Comparison of ENCODE assay signal across 24 mouse cellular contexts in genomic region chr19:47650366-47651159, GRCm38 (mm10). TPM values are rescaled to one million over a fixed set of nuclear protein-coding genes. Genes with fewer than 3 reads are reported as not detected.
DNase-seq lines count a peak whose midpoint lies in the region; ATAC-seq and TF ChIP-seq lines count a peak whose summit lies in the region.
"Had no signal": no experiment of that assay in that cellular context is flagged by ENCODE, and none has a peak within 500 bp of the region (broad histone marks: within the 10 kb centered on the region; RNA-seq: fewer than 3 reads in every experiment).

No protein-coding gene starts in this region.

- H3K79me2 ChIP-seq in CH12.LX (replicated peaks; ENCODE audit: control insufficient read depth, extremely low read depth, insufficient read depth, poor library complexity, severe bottlenecking) = no peaks in the 10 kb centered on the region

- H3K9ac ChIP-seq in liver, embryonic 11.5 days (ENCODE audit: low read depth, low read length) = no peak overlapping the region
- no peak overlapping the region for H3K9ac ChIP-seq in liver, embryonic 12.5 days
- no peak overlapping the region for H3K9ac ChIP-seq in CH12.LX (ENCODE audit: insufficient read depth, low read depth)
- no peak overlapping the region for H3K9ac ChIP-seq in kidney, embryonic 14.5 days (ENCODE audit: low read depth, low read length)
- H3K9ac ChIP-seq: embryonic facial prominence, embryonic 13.5 days; heart, embryonic 12.5 days; hindbrain, embryonic 12.5 days; limb, embryonic 12.5 days; liver, embryonic 14.5 days; midbrain, embryonic 12.5 days had no signal

- dilution Hi-C loops in CH12.LX (cut with MboI; ENCODE audit: extremely low pct_ligation_motif_present, extremely low pct_unique_long_range_greater_than_20kb, low sequenced_read_pairs) = no loop called here

- TF ChIP-seq CTCF in CH12.LX (conservative IDR thresholded peaks at IDR 0.05 in 1 of 2, IDR thresholded peaks at IDR 0.05 in 1 of 2; ENCODE audit: low read depth in 2 of 2, low read length in 2 of 2) = no peak

- no peak for ATAC-seq in liver, embryonic 11.5 days (replicated peaks; ENCODE audit: low FRiP score)
- ATAC-seq in liver, embryonic 12.5 days = no peak
- ATAC-seq in megakaryocyte progenitor cell, adult 5-6 weeks (replicated peaks; ENCODE audit: poor library complexity) = peak; percentile 17; the same call in 1 of the 2 replicates
- ATAC-seq in kidney, embryonic 14.5 days (ENCODE audit: low FRiP score, low TSS enrichment) = no peak
- ATAC-seq: forebrain, embryonic 14.5 days had no signal

- no peak overlapping the region for H3K27ac ChIP-seq in liver, embryonic 11.5 days (ENCODE audit: low read depth, low read length)
- no peak overlapping the region for H3K27ac ChIP-seq in liver, embryonic 12.5 days
- H3K27ac ChIP-seq in CH12.LX (ENCODE audit: insufficient read depth, low read depth) = peak overlapping the region; percentile 47
- no peak overlapping the region for H3K27ac ChIP-seq in kidney, embryonic 14.5 days (ENCODE audit: low read depth, low read length)
- H3K27ac ChIP-seq: embryonic facial prominence, embryonic 13.5 days; gastrocnemius, adult 2 months; hindbrain, embryonic 12.5 days; limb, embryonic 12.5 days; liver, embryonic 14.5 days; macrophage; midbrain, embryonic 12.5 days had no signal

- no peaks in the 10 kb centered on the region for H3K9me3 ChIP-seq in liver, embryonic 11.5 days (ENCODE audit: control insufficient read depth, low read length)
- H3K9me3 ChIP-seq in liver, embryonic 12.5 days (replicated peaks) = no peaks in the 10 kb centered on the region
- no peaks in the 10 kb centered on the region for H3K9me3 ChIP-seq in CH12.LX (replicated peaks; ENCODE audit: low read length)
- no peaks in the 10 kb centered on the region for H3K9me3 ChIP-seq in kidney, embryonic 14.5 days (ENCODE audit: control insufficient read depth, low read length)
- H3K9me3 ChIP-seq: embryonic facial prominence, embryonic 13.5 days; heart, embryonic 12.5 days; hindbrain, embryonic 12.5 days; limb, embryonic 12.5 days; midbrain, embryonic 12.5 days had no signal

- in situ Hi-C loops in CH12.LX (cut with MboI; ENCODE audit: low pct_ligation_motif_present, low pct_unique_long_range_greater_than_20kb, low sequenced_read_pairs) = loop anchor here (10.0 to 25.0 kb wide), 4 partner anchors 144 to 296 kb away; partner anchors contain the start of gene Cfap58

- no peak overlapping the region for H3K4me3 ChIP-seq in liver, embryonic 11.5 days (ENCODE audit: low read depth, low read length)
- H3K4me3 ChIP-seq in liver, embryonic 12.5 days = no peak overlapping the region
- peak overlapping the region in 1 of 3 experiments; percentile 23 for H3K4me3 ChIP-seq in CH12.LX (replicated peaks in 1 of 3; ENCODE audit: low read depth in 2 of 3, low read length in 2 of 3, poor library complexity in 1 of 3)
- no peak overlapping the region for H3K4me3 ChIP-seq in kidney, embryonic 14.5 days (ENCODE audit: low read length)
- H3K4me3 ChIP-seq: embryonic facial prominence, embryonic 13.5 days; erythroblast, embryonic 14.5 days; gastrocnemius, adult 2 months; heart, embryonic 12.5 days; hindbrain, embryonic 12.5 days; limb, embryonic 12.5 days; midbrain, embryonic 12.5 days had no signal

- DNase-seq in cerebellum, adult 11-12 months = peak; percentile 1
- no peak for DNase-seq in cerebellum, postnatal 10 days
- peak; percentile 25 for DNase-seq in liver, embryonic 11.5 days (ENCODE audit: low spot score)
- peak; percentile 81 for DNase-seq in CH12.LX (ENCODE audit: extremely low read depth)
- DNase-seq: adrenal gland, postnatal 25 days; cerebellum, adult 9-10 months; gastrocnemius, adult 2 months; heart, postnatal 10 days; kidney, adult 2 months; kidney, postnatal 14 days; thymus, postnatal 14 days had no signal

- TF ChIP-seq RAD21 in CH12.LX (IDR thresholded peaks at IDR 0.05; ENCODE audit: low read depth, low read length) = no peak; the same call in 1 of the 2 replicates

- no peaks in the 10 kb centered on the region for H3K27me3 ChIP-seq in liver, embryonic 11.5 days (replicated peaks; ENCODE audit: control insufficient read depth, insufficient read depth, low read length)
- H3K27me3 ChIP-seq in liver, embryonic 12.5 days (replicated peaks) = no peaks in the 10 kb centered on the region
- no peaks in the 10 kb centered on the region for H3K27me3 ChIP-seq in CH12.LX (replicated peaks)
- no peaks in the 10 kb centered on the region for H3K27me3 ChIP-seq in kidney, embryonic 14.5 days (ENCODE audit: control insufficient read depth, insufficient read depth, low read length)
- H3K27me3 ChIP-seq: embryonic facial prominence, embryonic 13.5 days; heart, embryonic 12.5 days; hindbrain, embryonic 12.5 days; limb, embryonic 12.5 days; midbrain, embryonic 12.5 days had no signal

- WGBS in liver, embryonic 11.5 days = 78% methylated on average over 16 of the region's 16 CpGs
- 70% methylated on average over 16 of the region's 16 CpGs for WGBS in liver, embryonic 12.5 days (ENCODE audit: insufficient replicate concordance)
- 82% methylated on average over 16 of the region's 16 CpGs for WGBS in kidney, embryonic 14.5 days

- no peaks in the 10 kb centered on the region for H3K4me1 ChIP-seq in liver, embryonic 11.5 days (replicated peaks; ENCODE audit: control insufficient read depth, insufficient read depth, low read length)
- no peaks in the 10 kb centered on the region for H3K4me1 ChIP-seq in liver, embryonic 12.5 days
- H3K4me1 ChIP-seq in CH12.LX (ENCODE audit: control insufficient read depth in 1 of 2, insufficient read depth in 2 of 2) = peaks cover 37 to 45% of the 10 kb centered on the region in 2 experiments
- H3K4me1 ChIP-seq in kidney, embryonic 14.5 days (ENCODE audit: control insufficient read depth, insufficient read depth, low read length) = no peaks in the 10 kb centered on the region
- H3K4me1 ChIP-seq: embryonic facial prominence, embryonic 13.5 days; limb, embryonic 12.5 days; midbrain, embryonic 12.5 days had no signal

- no peak overlapping the region for H3K4me2 ChIP-seq in liver, embryonic 11.5 days
- H3K4me2 ChIP-seq in liver, embryonic 12.5 days = no peak overlapping the region
- 0 out of 2 replicates have a peak overlapping the region, but pooled peaks have one; percentile 23 for H3K4me2 ChIP-seq in CH12.LX (ENCODE audit: insufficient read depth, low read depth, poor library complexity, severe bottlenecking)
- no peak overlapping the region for H3K4me2 ChIP-seq in kidney, embryonic 14.5 days (replicated peaks; ENCODE audit: low read depth, low read length)
- H3K4me2 ChIP-seq: embryonic facial prominence, embryonic 13.5 days; heart, embryonic 12.5 days; hindbrain, embryonic 12.5 days; limb, embryonic 12.5 days; midbrain, embryonic 12.5 days had no signal

- no peaks in the 10 kb centered on the region for H3K36me3 ChIP-seq in liver, embryonic 11.5 days (ENCODE audit: control insufficient read depth, insufficient read depth, low read length)
- H3K36me3 ChIP-seq in liver, embryonic 12.5 days = peaks cover 11% of the 10 kb centered on the region; the same call in 1 of the 2 replicates
- peaks cover 3 to 34% of the 10 kb centered on the region in 2 experiments for H3K36me3 ChIP-seq in CH12.LX (replicated peaks in 1 of 2; ENCODE audit: control insufficient read depth in 1 of 2, insufficient read depth in 1 of 2, low read length in 1 of 2)
- peaks cover 17% of the 10 kb centered on the region; the same call in 1 of the 2 replicates for H3K36me3 ChIP-seq in kidney, embryonic 14.5 days (ENCODE audit: control insufficient read depth, insufficient read depth, low read length)

- TF ChIP-seq POLR2A in CH12.LX (IDR thresholded peaks at IDR 0.05; ENCODE audit: low read depth, low read length) = no peak

- TF ChIP-seq EP300 in CH12.LX (IDR thresholded peaks at IDR 0.05; ENCODE audit: low read length) = peak; percentile 62

TF ChIP-seq in CH12.LX, 34 proteins besides CTCF, POLR2A, EP300 and RAD21 (continues in another document):
- TF ChIP-seq HCFC1 (IDR thresholded peaks at IDR 0.05; ENCODE audit: low read depth, low read length) (no peak), UBTF (IDR thresholded peaks at IDR 0.05; ENCODE audit: low read depth, low read length) (no peak), IRF4 (IDR thresholded peaks at IDR 0.05; ENCODE audit: low read depth, low read length) (peak; percentile 71), BHLHE40 (IDR thresholded peaks at IDR 0.05; ENCODE audit: low read depth, low read length) (peak; percentile 72), MAX (IDR thresholded peaks at IDR 0.05; ENCODE audit: low read length) (peak; percentile 49; the same call in 1 of the 2 replicates), JUN (IDR thresholded peaks at IDR 0.05; ENCODE audit: insufficient read depth, low read depth, low read length) (no peak), USF2 (conservative IDR thresholded peaks at IDR 0.05; ENCODE audit: low read depth, low read length) (no peak), TCF12 (IDR thresholded peaks at IDR 0.05; ENCODE audit: low read depth, low read length) (peak; percentile 68; the same call in 1 of the 2 replicates), CHD2 (IDR thresholded peaks at IDR 0.05; ENCODE audit: low read length) (no peak), PAX5 (IDR thresholded peaks at IDR 0.05; ENCODE audit: low read length) (no peak), MAZ (IDR thresholded peaks at IDR 0.05; ENCODE audit: low read depth, low read length) (no peak), GABPA (IDR thresholded peaks at IDR 0.05; ENCODE audit: insufficient replicate concordance, low read depth, low read length) (no peak), ZMIZ1 (IDR thresholded peaks at IDR 0.05; ENCODE audit: low read depth, low read length) (0 out of 2 replicates have a peak, but pooled peaks have one; percentile 21), RCOR1 (conservative IDR thresholded peaks at IDR 0.05; ENCODE audit: low read depth, low read length) (no peak), ELF1 (IDR thresholded peaks at IDR 0.05; ENCODE audit: low read depth, low read length) (peak; percentile 71; the same call in 1 of the 2 replicates), KAT2A (IDR thresholded peaks at IDR 0.05; ENCODE audit: insufficient replicate concordance, low read length) (no peak), MYC (IDR thresholded peaks at IDR 0.05; ENCODE audit: low read depth, low read length) (no peak), ETS1 (conservative IDR thresholded peaks at IDR 0.05; ENCODE audit: low read depth, low read length) (peak; percentile 80), TBP (conservative IDR thresholded peaks at IDR 0.05; ENCODE audit: low read depth, low read length) (no peak)

RNA-seq across cellular contexts. Expression of gene Col17a1, which starts 41.3 kb away (rescaled TPM):
- 0.36 and 0.97 TPM in 2 replicates for polyA plus RNA-seq in liver, embryonic 11.5 days (2014; fragmentation: Nextera tagmentation; extraction: Ambion mirVana)
- polyA plus RNA-seq in liver, embryonic 12.5 days (2016; fragmentation: Nextera tagmentation; extraction: Ambion mirVana) = 0.28 and 0.37 TPM in 2 replicates
- total RNA-seq in CH12.LX (2012; rRNA removed) (0.08 and 0.34 TPM in 2 replicates), CH12.LX (2014; rRNA removed) (0.12 and 0.42 TPM in 2 replicates)
- 0.55 and 0.59 TPM in 2 replicates for polyA plus RNA-seq in CH12.LX (2012; ENCODE audit: insufficient read length, low read depth)
- not detected in 2 replicates for total RNA-seq in megakaryocyte progenitor cell, adult 5-6 weeks (2015)
- 0.14 TPM in 1 of 2 replicates, not detected in the other for total RNA-seq in megakaryocyte progenitor cell, adult 5-6 weeks (2017)
- 0.34 and 0.50 TPM in 2 replicates for polyA plus RNA-seq in kidney, embryonic 14.5 days (2014; fragmentation: Nextera tagmentation; extraction: Ambion mirVana)
- total RNA-seq: adrenal gland, postnatal 25 days; gastrocnemius, adult 2 months; neutrophil, adult 5-6 weeks had no signal
- polyA plus RNA-seq: erythroblast, embryonic 14.5 days; macrophage had no signal

Comparison
In these comparisons a context has a peak if more than half of its experiments do, and no peak if none do; other contexts are left out.
1. DNase-seq: peak in cerebellum, adult 11-12 months (single experiment), liver, embryonic 11.5 days (single experiment) and CH12.LX (single experiment); none in cerebellum, postnatal 10 days (0 of 2).